Mouse (Mus musculus) left cerebral cortex, postnatal 25 days (tissue): ENCODE results near the gene Txnrd2. TPM values are rescaled to one million over a fixed set of nuclear protein-coding genes. Genes with fewer than 3 reads are reported as not detected.

Source experiments
- DNase-seq, 2 experiments: peaks; one replicate each; pipeline ENCODE4 v3.0.0; 2022; ENCODE audit warnings: low spot score in 2 of 2, mixed read lengths in 1 of 2
- intact Hi-C: fragments of 180-260 bp; cut with DNase I; formaldehyde crosslinking; loops from one replicate; pipeline ENCODE4 v1.15.1; 2025
- total RNA-seq, 2 experiments: library from RNA; stranded (reverse); gene quantifications; 2 replicates each; pipeline ENCODE4 v1.2.3; 2021

The Txnrd2 gene
- total RNA-seq, 2 experiments from 2014 or later: 24.6 to 25.3 TPM

DNA sequence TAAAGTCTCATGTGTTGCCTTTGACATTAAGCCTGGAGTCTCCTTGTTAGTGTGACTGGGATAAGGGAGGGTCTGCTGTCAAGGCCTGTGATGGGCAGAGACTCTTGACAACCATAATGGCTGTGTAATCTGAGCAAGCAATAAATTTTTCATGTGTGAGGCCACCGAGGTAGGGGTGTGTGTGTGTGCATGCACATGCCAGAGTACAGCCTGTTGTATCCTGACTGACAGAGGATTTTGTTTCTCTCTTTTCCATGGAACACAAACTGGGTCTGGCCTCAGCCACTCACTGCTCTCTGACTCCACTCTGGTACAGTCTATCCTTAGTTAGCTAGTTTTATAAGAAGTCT, 81.0 kb downstream of the Txnrd2 start:
- no peak for DNase-seq
- intact Hi-C loops: no loop called here

DNA sequence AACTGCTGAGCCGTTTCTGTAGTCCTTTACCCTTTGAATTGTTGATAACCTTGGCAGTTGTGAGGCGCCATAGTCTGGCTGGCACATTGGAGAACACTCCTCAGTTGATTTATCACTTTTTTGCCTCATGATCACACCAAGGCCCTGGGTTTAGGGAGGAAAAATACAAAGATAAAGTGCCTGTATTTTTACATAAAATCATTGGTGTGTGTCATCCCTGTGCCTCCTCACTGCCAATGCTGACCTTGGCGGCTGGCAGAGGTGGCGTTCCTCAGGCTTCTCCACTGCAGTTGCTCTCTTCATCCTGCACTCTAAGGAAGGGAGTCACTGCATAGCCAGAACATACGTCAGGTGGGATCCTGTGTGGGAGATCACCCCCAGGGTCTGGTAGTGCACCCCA, 85.6 kb downstream of the Txnrd2 start:
- intact Hi-C loops: no loop called here
- no peak for DNase-seq

- DNase-seq: no peak
- intact Hi-C loops: no loop called here
Observed at GRCm38 (mm10) chr16:18513508-18513907, 87.3 kb downstream of the Txnrd2 start.

- peak; percentile 6 to 48 for DNase-seq
- intact Hi-C loops: no loop called here
Observed at GRCm38 (mm10) chr16:18518091-18518490, 91.9 kb downstream of the Txnrd2 start.

DNA sequence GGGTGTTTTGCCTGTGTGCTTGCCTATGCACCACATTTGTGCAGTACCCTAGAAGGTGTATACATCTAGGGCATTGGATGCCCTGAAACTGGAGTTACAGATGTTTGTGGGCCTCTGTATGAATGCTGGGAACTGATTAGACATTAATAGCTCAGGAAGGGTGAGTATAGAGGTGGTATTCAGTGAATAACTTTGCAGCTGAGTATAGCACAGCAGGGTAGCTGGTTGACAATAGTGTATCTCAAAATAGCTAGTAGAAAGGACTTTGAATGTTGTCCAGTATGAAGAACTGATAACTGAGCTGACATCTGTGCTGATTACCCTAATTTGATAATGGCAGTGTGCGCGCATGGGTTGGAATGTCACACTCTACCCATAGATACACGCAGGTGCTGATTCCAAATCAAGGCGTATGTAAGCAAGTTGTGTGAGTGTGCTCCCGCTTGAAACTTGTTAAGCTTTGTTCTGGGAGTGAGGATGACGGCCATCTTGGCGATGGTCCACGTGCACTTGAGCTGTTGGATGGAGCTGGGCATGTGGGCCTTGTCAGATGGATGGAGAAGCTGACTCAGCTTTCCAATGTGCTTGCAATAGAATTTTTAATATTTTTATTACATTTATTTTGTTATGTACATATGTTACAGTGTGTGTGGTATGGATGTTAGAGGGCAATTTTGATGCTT, 97.5 kb downstream of the Txnrd2 start:
- intact Hi-C loops: no loop called here
- no peak for DNase-seq

GRCm38 (mm10) chr16:18528656-18529055, 102.5 kb downstream of the Txnrd2 start:
- no peak for DNase-seq
- intact Hi-C loops: no loop called here

Other genes with a start within 250 kb of the Txnrd2 start
- gene Ccdc188, start 208.5 kb upstream of the Txnrd2 start, total RNA-seq: not detected
- gene Zdhhc8, start 191.2 kb upstream of the Txnrd2 start, total RNA-seq: 100 to 1,000 TPM; 140 to 144 TPM
- 10 to 100 TPM; 48.0 to 52.9 TPM for gene Trmt2a, start 177.7 kb upstream of the Txnrd2 start, total RNA-seq
- 10 to 100 TPM; 84.7 to 92.5 TPM for gene Ranbp1, start 177.7 kb upstream of the Txnrd2 start, total RNA-seq
- gene Gm49776, start 168.1 kb upstream of the Txnrd2 start, total RNA-seq: 1 to 10 TPM in 1 of 2 experiments, not detected in 1; 1.5 TPM
- gene Dgcr8, start 137.1 kb upstream of the Txnrd2 start, total RNA-seq: 10 to 100 TPM; 40.7 to 41.0 TPM
- gene Tango2, start 78.3 kb upstream of the Txnrd2 start, total RNA-seq: 100 to 1,000 TPM; 145 to 159 TPM
- gene Arvcf, start 78.2 kb upstream of the Txnrd2 start, total RNA-seq: 10 to 100 TPM; 42.8 to 43.1 TPM
- gene Comt, start 468 bp downstream of the Txnrd2 start, total RNA-seq: 10 to 100 TPM; 91.5 to 92.9 TPM
- gene Gnb1l, start 72.3 kb downstream of the Txnrd2 start, total RNA-seq: 1 to 10 TPM; 6.0 to 6.7 TPM
- 1 to 10 TPM; 7.4 to 7.6 TPM for gene Rtl10, start 72.5 kb downstream of the Txnrd2 start, total RNA-seq
- gene Tbx1, start 164.3 kb downstream of the Txnrd2 start, total RNA-seq: 1 to 10 TPM in 1 of 2 experiments, under 1 TPM in 1; 0.96 to 1.5 TPM
- 1 to 10 TPM; 1.4 to 2.6 TPM for gene Gp1bb, start 196.0 kb downstream of the Txnrd2 start, total RNA-seq
- 100 to 1,000 TPM; 258 to 268 TPM for gene Gm49601, start 200.0 kb downstream of the Txnrd2 start, total RNA-seq
- 100 to 1,000 TPM; 961 to 977 TPM for gene Sept5, start 203.6 kb downstream of the Txnrd2 start, total RNA-seq